Mouse (Mus musculus): Measurements from ENCODE around the gene Echdc2. TPM values are rescaled to one million over a fixed set of nuclear protein-coding genes. Genes with fewer than 3 reads are reported as not detected.
"Not testable (repeated sequence)": the region's sequence is repeated elsewhere in the genome, so short reads cannot be mapped to it uniquely, and the experiment has no call there.

Echdc2 gene
- total RNA-seq (2021): 1 to 10 TPM; 3.1 to 3.4 TPM
- long read RNA-seq, experiment 1, partial matches to known transcripts: 0 of 4 reads
- long read RNA-seq, experiment 1, other reads (novel, unspliced or antisense): 1 of 4 reads
- long read RNA-seq, experiment 2, partial matches to known transcripts: 1 of 5 reads
- long read RNA-seq, experiment 2, other reads (novel, unspliced or antisense): 0 of 5 reads

DNA sequence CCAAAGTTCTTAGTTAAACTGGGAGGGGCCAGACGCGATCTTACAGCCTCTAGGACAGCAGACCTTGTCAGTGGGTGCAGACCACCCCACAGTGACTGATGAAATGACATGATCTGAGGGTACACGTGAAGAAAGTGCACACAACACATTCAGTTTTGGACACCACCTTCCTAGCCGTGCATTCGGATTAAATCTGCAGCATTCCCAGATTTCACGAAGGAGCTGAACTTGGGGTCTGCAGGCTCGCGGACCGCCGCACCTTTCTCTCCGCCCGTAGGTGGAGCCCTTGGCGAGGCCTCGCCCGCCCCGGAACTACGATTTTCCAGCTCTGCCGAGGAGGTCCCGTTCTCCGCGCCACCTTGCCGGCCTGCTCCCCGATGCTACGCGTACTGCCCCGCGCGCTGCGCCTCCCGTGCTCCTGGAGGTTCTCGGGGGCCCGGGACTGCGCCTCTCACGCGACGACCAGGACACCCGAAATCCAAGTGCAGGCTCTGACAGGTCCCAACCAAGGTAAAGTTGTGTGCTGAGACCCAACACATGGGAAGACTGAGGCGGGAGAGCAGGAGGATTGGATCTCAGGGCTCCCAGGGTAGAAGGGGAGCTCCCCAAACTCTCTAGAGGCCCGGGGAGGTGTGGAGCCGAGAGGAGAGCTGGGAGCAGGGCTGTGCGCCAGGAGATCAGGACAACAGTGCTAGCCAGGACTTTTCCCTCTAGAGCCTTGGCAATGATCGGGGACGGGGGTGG lies at the start of gene Echdc2:
TSS of gene Echdc2 (plus strand) at position 286 of the 744 bp plus-strand sequence.
- peak; percentile 34 for DNase-seq

DNA sequence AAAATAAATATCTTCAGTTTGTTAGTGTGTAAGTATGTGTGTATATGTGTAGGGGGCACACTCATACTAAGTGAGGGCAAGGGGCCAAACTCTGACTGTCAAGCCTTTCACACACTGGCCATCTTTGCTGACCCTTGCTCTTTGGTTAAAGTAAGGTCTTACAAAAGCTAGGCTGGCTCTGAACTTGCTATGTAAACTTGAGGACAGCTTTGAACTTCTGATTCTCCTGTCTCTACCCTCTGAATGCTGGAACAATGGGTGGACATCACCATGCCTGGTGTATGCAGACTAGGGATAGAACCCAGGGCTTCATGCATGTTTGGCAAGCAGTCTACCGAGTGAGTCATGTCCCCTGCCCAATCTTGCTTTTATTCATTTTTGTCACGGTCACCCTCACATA lies 48.8 kb upstream of the Echdc2 start:
- DNase-seq: no peak

DNA sequence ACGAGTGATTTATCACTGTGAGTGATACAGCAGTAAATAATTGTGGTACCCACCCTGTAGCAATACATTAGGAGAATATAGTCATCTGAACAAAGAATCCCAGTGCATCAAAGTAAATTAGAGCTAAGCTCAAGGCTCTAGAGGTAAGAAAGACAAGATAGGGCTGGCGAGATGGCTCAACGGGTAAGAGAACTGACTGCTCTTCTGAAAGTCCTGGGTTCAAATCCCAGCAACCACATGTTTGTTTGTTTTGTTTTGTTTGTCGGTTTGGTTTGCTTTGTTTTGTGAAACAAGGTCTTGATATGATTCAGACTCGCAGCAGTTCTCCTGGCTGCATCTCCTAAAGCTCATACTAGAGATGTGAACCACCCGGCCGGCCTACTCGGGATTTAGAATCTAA lies 47.7 kb upstream of the Echdc2 start:
- no peak for DNase-seq

DNA sequence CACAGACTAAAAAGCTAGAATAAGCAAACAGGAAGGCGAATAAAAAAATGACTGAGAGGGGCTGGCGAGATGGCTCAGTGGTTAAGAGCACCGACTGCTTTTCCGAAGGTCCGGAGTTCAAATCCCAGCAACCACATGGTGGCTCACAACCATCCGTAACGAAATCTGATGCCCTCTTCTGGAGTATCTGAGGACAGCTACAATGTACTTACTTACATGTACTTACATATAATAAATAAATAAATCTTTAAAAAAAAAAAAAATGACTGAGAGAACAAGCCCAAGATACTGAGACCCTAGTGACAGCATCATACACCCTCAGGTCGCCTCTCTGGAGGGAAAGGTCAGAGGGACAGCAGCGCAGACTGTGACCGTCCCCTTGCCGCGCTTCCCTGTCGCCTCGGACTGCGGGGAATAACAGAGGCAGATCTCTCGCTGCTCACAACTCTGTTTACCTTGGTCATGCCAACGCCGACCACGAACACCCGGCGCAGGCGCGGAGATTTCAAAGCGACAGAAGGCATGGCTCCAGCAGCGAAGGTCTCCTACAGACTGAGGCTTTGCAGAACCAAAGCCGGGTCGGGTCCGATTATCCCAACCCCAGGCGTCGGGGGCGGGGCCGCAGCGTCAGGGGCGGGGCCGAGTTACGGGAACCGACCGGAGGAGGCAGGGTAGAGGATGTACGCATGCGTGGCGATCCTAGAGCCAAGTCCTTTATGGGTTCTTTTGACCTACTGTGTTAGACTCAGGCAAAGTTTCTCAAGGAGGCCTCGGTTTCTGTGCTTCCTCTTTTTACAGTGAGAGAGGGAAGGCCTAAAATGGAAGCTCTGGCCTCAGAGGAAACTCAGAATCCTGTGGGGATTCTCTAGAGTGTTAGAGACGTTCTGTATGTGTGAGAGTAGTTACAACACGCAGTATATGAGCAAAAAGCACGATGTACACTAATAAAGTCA lies 47.0 kb upstream of the Echdc2 start:
- peak; percentile 94 for DNase-seq

DNA sequence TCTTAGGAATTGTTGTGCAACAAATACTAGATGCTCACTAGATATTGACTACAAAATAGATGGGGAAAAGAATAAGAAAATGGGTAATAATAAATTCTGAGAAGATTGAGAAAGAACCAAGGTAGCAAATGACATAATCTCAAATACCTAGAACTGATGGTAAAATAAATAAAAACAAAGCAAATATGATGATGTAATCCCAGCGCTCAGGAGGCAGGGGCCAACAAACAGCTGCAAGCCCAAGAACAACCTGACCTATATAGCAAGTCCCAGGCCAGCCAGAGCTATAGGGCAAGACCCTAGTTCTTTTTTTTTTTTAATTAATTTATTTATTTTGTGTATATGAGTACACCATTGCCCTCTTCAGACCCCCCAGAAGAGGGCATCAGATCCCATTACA lies 41.1 kb upstream of the Echdc2 start:
- no peak for DNase-seq

DNA sequence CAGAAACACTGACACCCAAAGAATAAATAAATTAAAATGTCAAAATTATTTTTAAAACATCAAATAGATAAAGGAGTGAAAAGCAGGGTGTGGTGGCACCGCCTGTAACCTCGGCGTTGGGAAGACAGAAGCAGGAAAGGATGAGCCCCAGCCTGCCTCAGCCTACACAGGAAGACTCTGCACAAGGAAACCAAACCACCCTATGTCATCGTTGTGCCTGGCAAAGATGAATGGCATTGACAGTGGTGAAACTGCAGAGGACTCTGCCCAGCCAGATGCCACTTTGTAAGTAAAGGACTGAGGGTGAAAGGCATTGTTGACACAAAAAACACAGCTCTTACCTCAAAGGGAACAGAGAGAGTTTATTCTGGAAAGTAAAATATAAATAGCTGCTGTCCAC lies 39.0 kb upstream of the Echdc2 start:
- DNase-seq: no peak

DNA sequence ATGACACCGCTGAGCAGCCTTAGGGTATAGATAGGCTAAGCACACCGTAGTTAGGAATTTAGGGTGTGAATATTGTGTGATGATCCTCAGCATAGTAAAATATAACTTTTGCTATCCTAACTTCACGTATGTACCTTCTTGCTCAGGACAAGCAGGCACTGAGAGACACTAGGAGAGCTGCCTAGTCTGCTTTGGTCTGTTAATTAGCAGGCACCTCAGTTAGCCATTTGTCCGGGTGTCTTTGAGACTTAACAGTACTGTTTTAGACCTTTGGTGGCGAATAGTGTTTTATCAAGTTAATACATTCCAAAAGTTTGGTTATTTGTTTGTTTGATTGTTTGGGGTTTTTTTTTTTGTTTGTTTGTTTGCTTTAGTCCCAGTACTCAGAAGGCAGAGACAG lies 37.7 kb upstream of the Echdc2 start:
- no peak for DNase-seq

DNA sequence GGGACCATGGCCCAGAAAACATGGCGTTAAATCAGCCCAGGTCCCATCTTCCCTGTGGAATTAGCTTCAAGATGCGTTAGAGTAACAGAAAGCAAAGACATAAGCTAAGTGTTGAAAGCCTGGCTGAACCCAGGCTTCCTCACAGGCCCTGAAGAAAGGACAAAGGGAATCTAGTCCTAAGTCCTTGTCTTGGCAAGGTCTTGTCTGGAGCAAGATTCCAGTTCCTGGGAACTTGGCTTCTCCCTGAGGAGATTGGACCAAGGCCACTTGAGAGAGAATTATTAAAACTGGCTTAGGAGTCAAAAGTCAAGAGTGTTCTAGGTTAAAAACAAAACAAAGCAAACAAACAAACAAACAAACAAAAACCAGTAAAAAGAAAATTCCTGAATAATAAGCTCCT lies 36.9 kb upstream of the Echdc2 start:
- DNase-seq: no peak

DNA sequence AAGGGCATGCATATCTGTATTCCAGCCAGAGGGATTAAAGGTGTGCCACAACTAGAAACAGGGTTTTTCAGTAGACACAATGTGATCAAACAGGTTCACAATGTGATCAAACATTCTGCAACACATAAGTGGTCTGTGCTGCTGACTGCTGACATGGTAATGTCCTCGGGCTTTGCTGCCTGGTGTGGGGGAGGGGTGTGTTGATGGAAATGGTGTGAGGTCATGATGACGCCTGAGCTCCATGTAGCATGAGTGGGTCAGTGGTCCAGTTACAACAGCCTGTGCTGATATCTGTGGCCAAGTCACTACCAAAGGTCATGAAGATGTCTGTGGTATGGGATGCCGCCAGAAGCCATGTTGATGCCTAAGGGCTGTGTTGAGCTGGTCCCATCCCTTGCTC lies 34.8 kb upstream of the Echdc2 start:
- no peak for DNase-seq

DNA sequence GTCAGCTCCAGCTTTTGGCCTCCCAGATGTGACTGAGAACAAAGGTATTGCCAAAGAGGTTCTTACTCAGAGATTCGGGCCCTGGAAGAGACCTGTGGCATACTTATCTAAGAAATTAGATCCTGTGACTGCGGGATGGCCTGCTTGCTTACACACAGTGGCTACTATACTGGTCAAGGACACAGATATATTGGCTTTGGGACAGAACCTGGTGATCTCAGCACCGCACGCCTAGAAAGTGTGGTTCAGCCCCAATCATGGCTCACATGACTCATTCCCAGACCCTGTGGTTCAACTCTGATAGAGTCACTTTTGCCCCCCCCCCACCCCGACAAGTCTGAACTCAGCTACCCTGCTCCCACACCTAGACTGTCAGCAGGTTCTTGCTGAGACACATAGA lies 28.3 kb upstream of the Echdc2 start:
- DNase-seq: no peak

DNA sequence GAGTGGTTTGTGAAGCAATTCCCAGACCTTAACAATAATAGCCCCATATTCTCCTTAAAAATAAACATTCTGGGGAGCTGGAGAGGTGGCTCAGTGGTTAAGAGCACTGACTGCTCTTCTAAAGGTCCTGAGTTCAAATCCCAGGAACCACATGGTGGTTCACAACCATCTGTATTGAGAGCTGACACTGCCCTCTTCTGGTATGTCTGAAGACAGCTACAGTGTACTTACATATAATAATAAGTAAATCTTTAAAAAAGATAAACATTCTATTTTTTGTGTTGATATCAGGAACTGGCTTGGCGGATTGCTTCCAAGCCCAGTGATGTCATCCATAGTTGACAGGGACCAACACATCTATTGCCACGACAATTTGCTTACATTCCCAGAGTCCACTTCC lies 22.1 kb upstream of the Echdc2 start:
- DNase-seq: not testable (repeated sequence)

DNA sequence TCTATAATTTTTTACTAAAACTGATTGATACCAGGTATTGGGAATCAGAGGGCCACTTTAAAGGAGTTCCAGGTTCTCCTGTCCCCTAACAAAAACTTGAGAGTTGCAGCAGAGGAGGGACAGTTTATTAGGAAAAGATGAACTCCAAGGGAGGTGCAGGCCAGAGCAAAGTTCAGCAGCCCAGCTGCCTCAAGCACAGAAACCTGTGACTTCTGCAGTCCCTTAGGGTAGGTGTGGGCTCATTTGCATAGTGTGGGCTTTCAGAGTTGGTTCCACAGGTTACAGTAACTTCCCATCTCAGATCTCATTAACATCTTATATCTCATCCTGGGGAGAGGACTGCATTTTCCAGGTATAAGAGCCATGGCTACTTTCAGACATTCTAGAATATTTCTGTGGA lies 21.5 kb upstream of the Echdc2 start:
- no peak for DNase-seq

DNA sequence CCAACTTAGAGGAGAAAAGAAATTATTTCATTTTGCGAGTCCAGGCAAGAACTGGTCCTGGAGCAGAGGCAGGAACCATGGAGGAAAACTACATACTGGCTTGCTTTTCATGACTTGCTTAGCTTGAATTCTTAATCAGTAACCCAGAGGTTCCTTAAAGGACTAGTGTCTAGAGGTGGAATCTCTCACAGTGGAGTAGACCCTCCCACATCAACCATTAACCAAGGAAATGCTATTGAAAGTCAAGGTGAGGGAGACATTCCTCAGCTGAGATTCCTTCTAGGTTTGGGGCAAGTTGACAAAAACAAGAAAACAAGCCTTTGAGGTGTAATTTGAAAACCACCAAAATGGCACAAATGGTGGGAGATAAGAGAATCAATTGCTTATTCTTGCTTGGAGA lies 20.4 kb upstream of the Echdc2 start, which contains the start of gene Scp2:
TSS of gene Scp2 (minus strand) at position 119 of the 400 bp plus-strand sequence.
- no peak for DNase-seq

DNA sequence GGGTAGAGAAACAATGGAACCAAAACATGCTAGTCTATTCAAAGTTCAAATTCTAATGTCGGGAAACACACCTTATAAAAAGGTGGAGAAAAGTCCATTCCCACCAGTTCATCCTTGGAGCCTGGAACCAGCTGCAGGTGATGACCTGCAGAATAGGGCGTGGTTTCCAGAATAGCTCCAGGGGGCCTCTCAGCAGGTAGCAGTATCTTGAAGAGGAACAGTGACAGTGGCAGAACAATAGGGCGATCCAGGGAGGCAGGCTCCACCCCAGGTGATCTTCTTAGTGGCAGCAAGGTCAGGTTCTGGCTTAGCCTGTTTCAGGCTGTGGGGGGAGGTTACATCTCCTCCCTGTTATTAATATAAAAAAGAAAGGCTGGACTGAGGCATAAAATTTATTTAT lies 19.7 kb upstream of the Echdc2 start:
- not testable (repeated sequence) for DNase-seq

DNA sequence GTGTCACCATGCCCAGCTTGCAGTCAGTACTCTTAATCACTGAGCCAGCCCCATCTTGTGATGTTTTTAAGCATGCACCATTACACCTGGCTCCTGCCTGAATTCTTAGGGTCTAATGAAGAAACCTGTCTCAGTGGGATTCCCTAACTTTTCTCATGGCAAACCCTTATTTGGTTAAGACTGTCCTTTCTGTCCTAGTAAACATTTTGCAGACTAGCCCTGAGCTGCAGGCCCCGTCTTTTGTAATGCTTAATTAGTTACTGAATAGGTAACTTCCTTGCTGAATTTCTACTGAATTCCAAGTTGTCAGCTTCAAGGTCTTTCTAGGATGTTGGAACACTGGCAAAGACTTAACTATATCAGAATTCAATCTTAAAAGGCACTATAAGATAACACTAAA lies 10.1 kb upstream of the Echdc2 start:
- not testable (repeated sequence) for DNase-seq

DNA sequence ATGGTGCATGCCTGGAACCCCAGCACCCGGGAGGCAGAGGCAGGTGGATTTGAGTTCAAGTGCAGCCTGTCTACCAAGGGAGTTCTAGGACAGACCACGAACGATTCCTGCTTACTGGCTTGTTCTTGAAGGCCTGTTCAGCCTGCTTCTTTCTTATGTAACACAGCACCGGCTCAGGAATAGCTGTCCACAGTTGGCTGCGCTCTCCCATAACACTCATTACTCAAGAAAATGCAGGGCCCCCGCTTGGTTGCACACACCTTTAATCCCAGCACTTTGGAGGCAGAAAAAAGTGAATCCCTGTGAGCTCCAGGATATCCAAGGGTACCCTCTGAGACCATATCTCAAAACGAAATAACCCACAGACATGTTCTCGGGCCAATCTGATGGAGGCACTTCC lies 3.3 kb upstream of the Echdc2 start:
- no peak for DNase-seq

DNA sequence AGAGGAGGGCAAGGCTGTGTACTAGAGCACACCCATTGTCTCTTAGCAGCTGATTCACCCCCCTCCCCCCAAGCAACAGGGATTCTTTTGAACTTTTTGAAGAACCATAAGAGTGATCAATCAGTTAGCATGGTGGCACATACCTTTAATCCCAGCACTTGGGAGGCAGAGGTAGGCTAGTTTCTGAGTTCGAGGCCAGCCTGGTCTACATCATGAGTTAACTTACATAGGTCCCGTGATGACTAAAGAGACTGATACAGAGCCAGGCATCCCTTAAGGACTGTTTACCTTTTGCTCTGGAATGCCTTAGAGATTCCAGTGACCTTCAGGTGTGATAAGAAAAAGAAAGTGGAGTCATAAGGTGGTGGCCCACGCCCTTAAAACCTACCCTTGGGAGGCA lies 1.9 kb upstream of the Echdc2 start:
- DNase-seq: no peak

DNA sequence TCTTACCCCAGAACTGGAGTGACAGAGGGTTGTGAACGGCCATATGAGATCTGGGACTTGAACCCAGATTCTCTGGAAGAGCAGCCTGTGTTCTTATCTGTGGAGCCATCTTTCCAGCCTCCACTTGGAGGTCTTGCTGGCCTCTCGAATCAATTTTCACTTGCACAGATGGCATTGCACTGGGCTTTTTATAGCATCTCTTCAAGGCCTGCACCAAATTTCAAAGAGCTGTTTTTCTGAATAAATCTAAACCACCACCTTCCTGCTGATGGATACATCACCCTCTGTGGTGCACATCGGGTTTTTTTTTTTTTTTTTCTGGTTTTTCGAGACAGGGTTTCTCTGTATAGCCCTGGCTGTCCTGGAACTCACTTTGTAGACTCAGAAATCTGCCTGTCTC lies 1.6 kb downstream of the Echdc2 start:
- no peak for DNase-seq

DNA sequence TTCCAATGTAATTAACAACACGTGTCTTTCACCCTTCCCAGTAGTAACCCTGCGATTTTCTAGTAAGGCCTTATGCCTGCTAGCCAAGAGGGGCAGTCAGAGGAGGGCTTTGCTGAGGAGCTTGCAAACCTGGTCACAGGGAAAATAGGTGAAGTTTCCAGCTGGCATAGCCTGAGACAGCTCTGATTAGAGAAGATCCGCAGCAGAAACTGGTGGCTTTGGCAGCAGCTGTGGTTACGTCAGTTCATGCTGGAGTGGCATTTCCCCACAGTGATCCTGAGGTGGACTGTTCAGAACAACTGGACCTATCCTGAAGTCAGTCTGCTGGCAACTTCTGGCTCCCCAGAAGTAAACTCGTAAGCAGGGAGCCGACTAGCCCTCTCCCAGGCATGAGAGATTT lies 2.8 kb downstream of the Echdc2 start:
- no peak for DNase-seq

DNA sequence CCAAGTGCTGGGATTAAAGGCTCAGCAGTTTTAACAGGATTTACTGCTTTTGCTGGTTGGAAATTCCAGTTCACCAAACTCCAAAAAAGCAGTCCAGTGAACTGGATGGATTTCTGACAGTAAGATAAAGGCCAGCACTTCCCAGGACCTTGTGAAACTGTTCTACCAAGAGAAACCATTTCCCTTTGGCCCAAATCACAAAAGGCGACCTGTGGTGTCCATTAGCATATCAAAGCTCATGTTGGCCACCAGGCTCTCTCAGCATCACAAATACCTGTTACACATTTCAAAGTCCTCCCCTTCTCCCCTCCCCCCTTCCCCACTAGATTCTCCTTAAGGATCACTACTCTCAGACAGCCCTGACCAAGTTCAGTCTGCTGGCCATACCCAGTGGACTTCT lies 17.0 kb downstream of the Echdc2 start:
- DNase-seq: no peak

DNA sequence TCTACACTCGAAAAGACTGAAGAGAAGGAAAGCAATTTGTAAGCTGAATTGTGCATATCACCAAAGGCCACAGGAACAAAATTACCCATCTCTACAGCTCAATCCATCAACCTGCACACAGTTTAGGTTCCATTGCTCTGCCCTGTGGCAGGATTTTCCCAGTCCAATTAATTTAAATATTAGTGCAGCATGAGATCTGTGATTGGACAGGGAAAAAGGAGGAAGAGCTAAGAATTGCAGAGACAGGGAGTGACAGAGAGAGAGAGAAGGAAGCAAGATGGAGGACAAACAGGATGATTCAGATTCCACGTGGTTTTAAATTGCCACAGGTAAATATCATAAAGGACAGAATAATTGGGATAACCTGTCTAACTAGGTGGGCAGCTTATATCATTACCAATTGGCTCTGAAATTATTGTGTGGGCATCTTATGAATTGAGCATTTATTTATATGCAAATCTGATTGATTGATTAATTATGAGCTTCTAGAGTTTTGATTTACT lies 27.6 kb downstream of the Echdc2 start:
- DNase-seq: no peak

DNA sequence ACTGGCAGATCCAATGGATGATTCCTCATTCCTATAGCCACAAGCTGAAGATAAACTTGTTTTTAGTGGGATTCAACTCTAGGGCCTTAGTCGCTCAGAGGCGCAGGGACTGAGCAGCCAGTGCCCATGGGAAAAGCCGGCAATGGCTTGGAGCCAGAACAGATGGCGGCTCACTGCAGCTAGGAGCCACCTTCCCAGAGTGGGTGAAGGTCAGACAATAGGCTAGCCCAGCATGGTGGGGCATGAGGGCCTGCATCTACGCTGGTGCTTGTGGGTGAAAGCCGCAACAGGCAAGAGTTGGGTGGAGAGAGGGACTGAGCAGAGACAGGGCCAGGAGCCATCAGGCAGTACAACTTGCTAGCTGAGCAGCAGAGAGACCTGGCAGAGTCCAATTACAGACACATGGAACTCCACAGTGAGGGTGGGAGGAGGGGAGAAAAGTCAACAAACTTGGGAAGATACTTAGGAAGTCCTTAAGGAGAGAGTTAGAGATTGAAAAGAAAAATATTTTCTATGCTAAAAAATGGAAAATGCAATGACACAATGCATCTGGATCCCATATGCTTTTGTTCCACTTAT lies 31.1 kb downstream of the Echdc2 start:
- peak; percentile 29 for DNase-seq

DNA sequence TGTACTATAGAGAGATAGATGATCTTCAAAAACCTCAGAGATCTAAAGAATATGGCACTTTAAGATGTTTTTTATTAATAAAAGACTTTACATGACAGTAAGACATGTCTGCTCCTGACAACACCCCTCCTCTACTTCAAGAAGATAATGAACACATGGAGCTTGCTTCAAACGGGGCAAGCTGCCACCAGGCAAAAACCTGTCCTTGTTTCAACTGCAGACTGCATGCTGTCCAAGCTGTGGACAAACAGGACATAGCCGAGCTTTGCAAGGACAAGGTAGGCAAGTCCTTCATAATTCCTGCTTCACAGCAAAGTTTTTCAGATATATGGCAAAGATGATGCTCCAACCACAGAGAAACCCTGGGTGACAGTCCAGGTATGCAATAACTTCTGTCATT lies 34.0 kb downstream of the Echdc2 start:
- DNase-seq: no peak

Data from gastrocnemius, postnatal 10 days (tissue).